Mouse (Mus musculus) ES-E14 (cell line): Measurements from ENCODE around the gene Sfn.

Experiments used
- MAFK ChIP-seq: IDR thresholded peaks from 2 replicates; pipeline ENCODE4 v1.6.1; 2014; ENCODE audit warnings: mild to moderate bottlenecking, low read depth, low read length, inconsistent platforms; ENCODE audit not compliant: insufficient read depth
- ZC3H11A ChIP-seq: IDR thresholded peaks from 2 replicates; pipeline ENCODE4 v1.6.1; 2012; ENCODE audit warnings: low read depth, mild to moderate bottlenecking, inconsistent platforms, low read length, borderline replicate concordance

DNA sequence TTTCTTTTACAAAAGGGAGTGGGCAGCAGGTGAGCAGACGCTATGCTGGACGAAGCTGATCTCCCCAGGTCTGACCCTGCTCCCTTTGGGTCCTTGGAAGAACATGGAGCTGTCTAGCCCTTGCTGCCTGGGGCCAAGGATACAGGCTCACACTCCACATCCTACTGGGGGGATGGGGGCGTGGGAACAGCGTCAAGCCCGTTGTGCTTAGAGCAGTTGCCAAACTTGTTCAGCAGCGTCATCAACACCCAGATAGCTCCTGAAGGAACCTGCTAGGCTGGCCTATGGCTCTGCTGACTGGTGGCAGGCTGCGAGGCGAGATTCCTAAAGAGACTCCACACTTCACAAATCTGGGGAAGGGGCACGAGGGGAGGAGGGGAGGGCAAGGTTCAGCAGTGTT is 3.4 kb upstream of the Sfn start:
- no peak for TF ChIP-seq MAFK
- TF ChIP-seq ZC3H11A, result no peak
